Mouse (Mus musculus) stomach, embryonic 16.5 days (tissue): ENCODE results near the gene Tmed6. TPM values are rescaled to one million over a fixed set of nuclear protein-coding genes. Genes with fewer than 3 reads are reported as not detected.
A peak's percentile ranks its signal among the peaks of the same experiment; 100 is the strongest.
"Not testable (repeated sequence)": the region's sequence is repeated elsewhere in the genome, so short reads cannot be mapped to it uniquely, and the experiment has no call there.

ENCODE experiments used
- ATAC-seq: fragments of 200-750 bp; cut with Nextera tagmentation; 2 replicates; pipeline ENCODE4 v1.8.0; 2017; ENCODE audit warnings: moderate number of reproducible peaks, moderate TSS enrichment; ENCODE audit not compliant: insufficient read depth, low FRiP score
- H3K27ac ChIP-seq: fragments of 300-500 bp; sonication (generic); 2 replicates; pipeline ENCODE4 v1.5.1; 2014; ENCODE audit warnings: low read length
- H3K27me3 ChIP-seq: fragments of 300-500 bp; sonication (generic); 2 replicates; pipeline ENCODE4 v1.6.1; 2014; ENCODE audit warnings: low read length, control low read depth, mixed read lengths; ENCODE audit not compliant: control insufficient read depth, insufficient read depth
- H3K36me3 ChIP-seq: fragments of 300-500 bp; sonication (generic); 2 replicates; pipeline ENCODE4 v1.6.1; 2014; ENCODE audit warnings: low read length; ENCODE audit not compliant: control insufficient read depth, insufficient read depth
- H3K4me1 ChIP-seq: fragments of 300-500 bp; sonication (generic); 2 replicates; pipeline ENCODE4 v1.6.1; 2014; ENCODE audit warnings: low read length, control low read depth, mixed read lengths; ENCODE audit not compliant: control insufficient read depth, insufficient read depth
- H3K4me2 ChIP-seq: fragments of 300-500 bp; sonication (generic); 2 replicates; pipeline ENCODE4 v1.6.1; 2014; ENCODE audit warnings: low read depth, low read length, mixed read lengths
- H3K4me3 ChIP-seq: fragments of 300-500 bp; sonication (generic); replicated peaks from 2 replicates; pipeline ENCODE4 v1.5.1; 2014; ENCODE audit warnings: mild to moderate bottlenecking, low read length
- H3K9ac ChIP-seq: fragments of 300-500 bp; sonication (generic); 2 replicates; pipeline ENCODE4 v1.6.1; 2014; ENCODE audit warnings: low read length
- H3K9me3 ChIP-seq: fragments of 300-500 bp; sonication (generic); replicated peaks from 2 replicates; pipeline ENCODE4 v1.6.1; 2016; ENCODE audit warnings: low read length, control low read depth; ENCODE audit not compliant: control insufficient read depth
- WGBS: fragments of 180-500 bp; shearing (Covaris S2); extraction: QIAGEN DNeasy Blood & Tissue Kit; methylation state at CpG from one replicate; pipeline ENCODE4 v1.1.7; 2014; 5-methylcytosine and 5-hydroxymethylcytosine counted together
- polyA plus RNA-seq: library from polyadenylated mRNA; unstranded; fragments of >200 nt; fragmentation: Nextera tagmentation; extraction: Ambion mirVana; gene quantifications from 2 replicates; pipeline ENCODE4 v1.2.1, GENCODE M21; 2015

Gene Tmed6
- polyA plus RNA-seq, 1 experiment from 2014 or later, result 82.3 TPM

DNA sequence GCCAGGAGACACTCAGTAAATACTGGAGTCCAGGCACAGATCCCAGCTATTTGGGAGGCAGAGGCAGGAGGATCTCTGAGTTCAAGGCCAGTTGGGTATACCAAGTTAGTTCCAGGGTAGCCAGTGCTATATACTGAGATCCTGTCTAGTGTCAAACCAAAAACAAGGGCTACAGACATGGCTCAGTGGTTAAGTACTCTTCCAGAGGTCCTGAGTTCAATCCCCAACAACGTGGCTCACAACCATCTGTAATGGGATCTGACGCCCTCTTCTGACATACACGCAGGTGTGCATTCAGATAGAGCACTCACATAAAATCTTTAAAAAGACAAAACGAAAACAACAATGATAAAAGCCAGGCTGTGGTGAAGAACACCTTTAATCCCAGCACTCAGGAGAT is 16.0 kb downstream of the Tmed6 start:
- Histone ChIP-seq H3K4me2 (peak overlapping the region; percentile 86; the same call in 1 of the 2 replicates), H3K27ac (no peak overlapping the region), H3K9ac (no peak overlapping the region), H3K27me3 (no peaks in the 10 kb centered on the region), H3K9me3 (no peaks in the 10 kb centered on the region), H3K4me3 (peak overlapping the region; percentile 82; the same call in 1 of the 2 replicates), H3K4me1 (peaks cover 4% of the 10 kb centered on the region), H3K36me3 (peaks cover 12% of the 10 kb centered on the region)
- no peak for ATAC-seq
- WGBS, result 95% methylated on average over 4 of the region's 4 CpGs

GRCm38 (mm10) chr8:107048061-107048941 is 17.1 kb downstream of the Tmed6 start, which contains the start of gene Pdf:
Gene Pdf, minus strand, starts transcription at chr8:107048614.
- Histone ChIP-seq H3K27me3 (no peaks in the 10 kb centered on the region), H3K4me2 (peak within 1 kb of the TSS; percentile 86), H3K36me3 (peaks cover 21% of the 10 kb centered on the region), H3K4me3 (peak within 1 kb of the TSS; percentile 82), H3K27ac (peak within 1 kb of the TSS; percentile 93), H3K9ac (peak within 1 kb of the TSS; percentile 89), H3K4me1 (peaks cover 4% of the 10 kb centered on the region), H3K9me3 (no peaks in the 10 kb centered on the region)
- WGBS, result under 1% methylated on average over 87 of the region's 87 CpGs
- ATAC-seq, result peak; percentile 87

- Histone ChIP-seq H3K4me2 (no peak overlapping the region; the same call in 1 of the 2 replicates), H3K4me3 (no peak overlapping the region)
Measured at GRCm38 (mm10) chr8:107046976-107047375, 18.5 kb downstream of the Tmed6 start.

GRCm38 (mm10) chr8:107045478-107045877 is 20.0 kb downstream of the Tmed6 start:
- no peaks in the 10 kb centered on the region for H3K27me3 ChIP-seq
- H3K9ac ChIP-seq, result no peak overlapping the region
- peaks cover 20% of the 10 kb centered on the region for H3K36me3 ChIP-seq
- WGBS, result 87% methylated on average over 6 of the region's 6 CpGs
- H3K9me3 ChIP-seq, result no peaks in the 10 kb centered on the region
- no peak overlapping the region for H3K4me3 ChIP-seq
- H3K4me1 ChIP-seq, result peaks cover 4% of the 10 kb centered on the region
- H3K27ac ChIP-seq, result no peak overlapping the region
- H3K4me2 ChIP-seq, result no peak overlapping the region
- no peak for ATAC-seq

More at GRCm38 (mm10) chr8:107046976-107047375, 18.5 kb downstream of the Tmed6 start:
- Histone ChIP-seq H3K27me3 (no peaks in the 10 kb centered on the region), H3K27ac (no peak overlapping the region), H3K4me1 (peaks cover 4% of the 10 kb centered on the region), H3K36me3 (peaks cover 18% of the 10 kb centered on the region), H3K9me3 (no peaks in the 10 kb centered on the region), H3K9ac (0 out of 2 replicates have a peak overlapping the region, but pooled peaks have one; percentile 89)
- no peak for ATAC-seq
- WGBS, result 81% methylated on average over 5 of the region's 5 CpGs

GRCm38 (mm10) chr8:107040632-107041031 is 24.8 kb downstream of the Tmed6 start:
- Histone ChIP-seq H3K4me2 (no peak overlapping the region), H3K4me3 (no peak overlapping the region), H3K4me1 (no peaks in the 10 kb centered on the region), H3K36me3 (peaks cover 30% of the 10 kb centered on the region), H3K9ac (no peak overlapping the region), H3K9me3 (no peaks in the 10 kb centered on the region), H3K27ac (no peak overlapping the region), H3K27me3 (no peaks in the 10 kb centered on the region)
- ATAC-seq, result no peak
- WGBS, result 80% methylated on average over 7 of the region's 7 CpGs

DNA sequence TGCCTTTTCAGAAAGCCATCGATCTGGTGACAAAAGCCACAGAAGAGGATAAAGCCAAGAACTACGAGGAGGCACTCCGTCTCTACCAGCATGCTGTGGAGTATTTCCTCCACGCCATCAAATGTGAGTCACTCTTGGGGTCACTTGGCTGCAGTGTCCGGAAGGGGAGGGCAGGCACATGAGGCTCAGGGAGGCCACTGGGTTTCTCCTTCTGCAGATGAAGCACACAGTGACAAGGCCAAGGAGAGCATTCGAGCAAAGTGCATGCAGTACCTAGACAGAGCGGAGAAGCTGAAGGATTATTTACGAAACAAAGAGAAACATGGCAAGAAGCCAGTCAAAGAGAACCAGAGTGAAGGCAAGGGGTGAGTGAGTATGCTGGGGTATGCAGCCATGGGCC is 28.8 kb downstream of the Tmed6 start:
- Histone ChIP-seq H3K4me3 (no peak overlapping the region), H3K27me3 (no peaks in the 10 kb centered on the region), H3K36me3 (peaks cover 13% of the 10 kb centered on the region), H3K9me3 (no peaks in the 10 kb centered on the region), H3K4me1 (peaks cover 14% of the 10 kb centered on the region), H3K4me2 (no peak overlapping the region), H3K9ac (no peak overlapping the region), H3K27ac (no peak overlapping the region)
- 78% methylated on average over 8 of the region's 8 CpGs for WGBS
- ATAC-seq, result no peak

DNA sequence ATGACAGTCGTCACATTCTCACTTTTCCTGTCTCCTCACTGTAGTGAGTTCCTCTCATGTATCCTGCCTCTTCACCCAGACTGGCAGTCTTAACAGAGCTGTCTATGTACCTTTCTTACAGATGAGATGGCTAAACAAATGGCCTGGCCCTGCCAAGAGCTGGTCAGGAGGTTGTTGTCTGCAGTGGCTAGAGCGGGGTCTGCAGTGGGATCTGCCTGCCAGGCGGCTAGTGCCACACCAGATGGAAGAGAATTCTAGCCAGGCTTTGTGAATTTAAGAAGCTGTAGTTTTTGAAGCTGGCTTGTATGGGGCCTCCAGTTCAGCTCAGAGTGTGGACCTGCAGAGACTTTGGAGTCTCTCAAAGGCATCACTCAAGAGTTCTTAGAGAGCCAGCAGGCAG is 29.8 kb downstream of the Tmed6 start:
- no peak overlapping the region for H3K4me2 ChIP-seq
- H3K27me3 ChIP-seq, result no peaks in the 10 kb centered on the region
- H3K4me3 ChIP-seq, result no peak overlapping the region
- H3K9ac ChIP-seq, result no peak overlapping the region
- no peak overlapping the region for H3K27ac ChIP-seq
- WGBS, result 90% methylated on average over 3 of the region's 3 CpGs
- H3K4me1 ChIP-seq, result peaks cover 14% of the 10 kb centered on the region
- peaks cover 11% of the 10 kb centered on the region for H3K36me3 ChIP-seq
- no peaks in the 10 kb centered on the region for H3K9me3 ChIP-seq
- ATAC-seq, result no peak

DNA sequence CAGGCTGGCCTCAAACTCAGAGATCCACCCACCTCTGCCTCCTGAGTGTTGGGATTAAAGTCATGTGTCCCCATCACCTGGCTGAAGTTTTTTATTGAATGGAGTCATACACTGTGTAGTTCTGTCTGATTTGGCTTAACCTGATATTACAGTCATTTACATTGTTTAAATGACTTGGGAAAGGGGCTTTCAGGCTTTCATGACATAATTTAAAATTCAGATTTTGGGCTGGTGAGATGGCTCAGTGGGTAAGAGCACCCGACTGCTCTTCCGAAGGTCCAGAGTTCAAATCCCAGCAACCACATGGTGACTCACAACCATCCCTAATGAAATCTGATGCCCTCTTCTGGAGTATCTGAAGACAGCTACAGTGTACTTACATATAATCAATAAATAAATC is 31.8 kb downstream of the Tmed6 start:
- not testable (repeated sequence) for H3K27ac ChIP-seq, H3K36me3 ChIP-seq, H3K4me3 ChIP-seq, H3K4me2 ChIP-seq, H3K27me3 ChIP-seq, ATAC-seq, H3K9ac ChIP-seq, H3K9me3 ChIP-seq
- H3K4me1 ChIP-seq, result peaks cover 14% of the 10 kb centered on the region
- 85% methylated on average over 2 of the region's 2 CpGs for WGBS

DNA sequence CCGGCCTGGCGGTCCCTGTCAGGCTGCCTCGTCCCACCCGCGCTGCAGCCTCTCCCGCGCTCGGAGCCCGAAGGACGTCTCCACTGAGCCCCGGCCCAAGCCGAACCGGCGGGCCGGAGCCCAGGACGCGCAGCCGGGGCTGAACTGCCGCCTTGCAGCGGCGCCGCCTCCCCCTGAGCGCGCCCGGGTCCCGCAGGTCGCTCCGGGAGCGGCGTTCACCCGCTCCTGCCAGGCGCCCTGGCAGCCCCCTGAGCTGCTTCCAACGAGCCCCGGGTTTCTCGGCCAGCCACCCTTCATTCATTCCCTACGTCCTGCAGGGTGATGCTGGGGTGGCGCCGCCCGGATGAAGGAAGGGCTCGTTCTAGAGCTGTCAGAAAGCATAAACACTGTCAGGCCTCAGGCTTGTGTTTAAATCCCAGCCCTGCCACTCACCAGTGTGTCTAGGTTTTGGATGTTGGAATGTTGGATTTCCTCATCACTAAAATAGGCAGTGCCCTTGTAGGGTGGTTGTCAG is 33.8 kb downstream of the Tmed6 start:
- WGBS, result under 1% methylated on average over 40 of the region's 40 CpGs
- ATAC-seq, result no peak

More for the DNA sequence above, 33.8 kb downstream of the Tmed6 start:
- H3K4me2 ChIP-seq, result peak overlapping the region; percentile 70
- H3K36me3 ChIP-seq, result no peaks in the 10 kb centered on the region
- H3K4me1 ChIP-seq, result peaks cover 14% of the 10 kb centered on the region
- H3K27ac ChIP-seq, result peak overlapping the region; percentile 84
- H3K9me3 ChIP-seq, result no peaks in the 10 kb centered on the region
- H3K4me3 ChIP-seq, result peak overlapping the region; percentile 95
- H3K9ac ChIP-seq, result peak overlapping the region; percentile 97
- H3K27me3 ChIP-seq, result no peaks in the 10 kb centered on the region
